Mouse (Mus musculus) spleen, postnatal 4 days (tissue): Measurements from ENCODE around the gene Bach1.

Experiments used
- DNase-seq, 2 experiments: peaks; one replicate each; pipeline ENCODE4 v3.0.0; 2022; ENCODE audit warnings: low spot score in 2 of 2

Bach1 gene

DNA sequence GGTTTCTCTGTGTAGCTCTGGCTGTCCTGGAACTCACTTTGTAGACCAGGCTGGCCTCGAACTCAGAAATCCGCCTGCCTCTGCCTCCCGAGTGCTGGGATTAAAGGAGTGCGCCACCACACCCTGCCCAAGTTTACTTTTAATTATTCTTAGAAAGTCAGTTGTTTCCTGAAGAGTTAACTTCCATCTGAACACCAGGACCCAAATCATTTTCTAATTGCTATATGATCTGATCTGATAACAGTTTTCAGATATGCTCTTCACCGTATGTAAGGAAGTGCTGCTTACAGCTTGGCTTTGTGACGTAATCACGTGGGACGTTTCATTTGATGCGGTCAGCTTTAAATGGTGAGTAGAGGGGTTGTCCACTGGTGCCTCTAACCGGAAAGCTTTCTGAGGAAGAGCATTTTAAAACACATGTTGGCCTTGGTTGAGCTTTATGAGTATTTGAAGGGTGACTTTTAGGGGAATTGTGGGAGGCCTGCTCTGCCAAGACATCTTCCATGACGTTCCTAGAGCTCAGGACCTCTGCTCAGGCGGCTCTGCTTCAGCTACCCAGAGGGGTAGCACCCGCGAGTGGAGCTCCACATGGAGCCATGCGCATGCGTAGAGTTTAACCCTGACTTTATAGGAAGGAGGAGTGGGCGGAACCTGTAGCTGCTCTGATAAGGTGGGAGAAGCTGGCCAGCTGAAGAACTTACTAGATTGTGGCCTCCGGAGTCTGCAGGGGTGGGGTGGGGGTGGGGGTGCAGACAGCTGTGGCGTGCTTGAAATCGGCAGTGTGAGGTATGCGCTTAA lies 39.3 kb downstream of the Bach1 start:
- no peak for DNase-seq

DNA sequence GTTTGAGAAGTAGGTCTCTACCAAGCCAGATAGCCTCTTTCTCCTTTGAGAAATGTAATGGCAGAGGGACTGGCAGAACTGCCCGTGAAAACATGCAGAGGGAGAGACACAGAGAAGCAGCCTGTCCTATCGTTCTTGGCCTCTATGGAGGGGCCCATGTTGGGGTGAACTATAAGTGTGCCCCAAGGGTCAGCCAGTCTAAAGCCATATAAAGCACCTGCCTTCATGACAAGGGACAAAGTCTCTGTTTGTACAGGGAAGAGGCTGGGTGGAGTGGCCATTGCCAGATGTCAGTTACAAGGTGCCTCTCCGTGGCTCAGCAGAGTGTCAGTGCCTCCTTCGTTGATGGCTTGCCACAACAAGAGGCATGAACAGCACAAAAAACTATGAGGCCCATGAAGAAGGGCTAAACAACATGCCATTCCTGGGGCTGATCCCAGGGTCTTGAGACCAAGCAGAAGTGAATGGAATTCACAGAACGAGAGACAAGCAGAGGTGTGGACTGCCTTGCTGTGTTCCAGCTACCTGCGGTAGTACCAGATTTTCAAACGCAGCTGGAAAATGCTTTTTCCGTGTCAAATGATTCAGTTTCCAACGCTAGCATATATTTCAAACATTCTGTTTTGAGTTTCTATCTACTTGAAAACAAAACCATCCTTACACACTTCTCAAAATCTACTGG lies 42.4 kb downstream of the Bach1 start:
- no peak for DNase-seq

DNA sequence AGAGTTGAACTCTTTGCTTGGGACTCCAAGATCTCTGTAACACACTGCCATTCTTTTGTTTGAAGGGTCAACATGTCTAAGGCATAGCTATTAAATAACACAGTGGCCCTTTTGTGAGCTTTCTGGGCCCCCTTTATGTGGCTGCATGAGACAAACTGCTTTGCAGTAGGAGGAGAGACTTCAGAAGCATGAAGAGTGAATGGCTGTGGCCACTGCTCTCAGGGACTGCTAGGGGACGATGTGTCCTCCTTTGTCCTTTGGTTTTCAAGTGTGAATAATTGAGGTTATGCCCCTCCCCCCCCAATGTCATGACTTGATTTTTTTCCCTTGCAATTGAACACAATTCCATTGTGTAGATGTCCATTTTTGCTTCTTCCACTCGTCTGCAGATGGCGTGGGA lies 44.9 kb downstream of the Bach1 start:
- no peak for DNase-seq

DNA sequence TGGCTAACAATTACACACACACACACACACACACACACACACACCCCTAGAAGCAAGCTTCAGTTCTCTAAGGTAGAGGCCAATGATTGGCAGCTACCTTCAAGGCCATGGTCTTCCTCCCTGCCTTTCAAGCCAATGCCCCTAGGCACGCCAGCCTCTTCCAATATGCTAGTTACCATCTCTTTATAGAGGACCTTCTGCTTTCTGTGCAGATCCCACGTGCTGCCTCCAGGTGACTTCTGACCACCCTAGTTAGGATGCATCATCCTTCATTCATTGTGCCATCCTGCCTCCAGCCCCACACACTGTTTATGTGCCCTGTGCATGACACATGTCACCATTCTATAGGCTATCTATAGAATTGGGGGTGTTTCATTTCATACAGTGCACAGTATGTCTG lies 45.6 kb downstream of the Bach1 start:
- no peak for DNase-seq

DNA sequence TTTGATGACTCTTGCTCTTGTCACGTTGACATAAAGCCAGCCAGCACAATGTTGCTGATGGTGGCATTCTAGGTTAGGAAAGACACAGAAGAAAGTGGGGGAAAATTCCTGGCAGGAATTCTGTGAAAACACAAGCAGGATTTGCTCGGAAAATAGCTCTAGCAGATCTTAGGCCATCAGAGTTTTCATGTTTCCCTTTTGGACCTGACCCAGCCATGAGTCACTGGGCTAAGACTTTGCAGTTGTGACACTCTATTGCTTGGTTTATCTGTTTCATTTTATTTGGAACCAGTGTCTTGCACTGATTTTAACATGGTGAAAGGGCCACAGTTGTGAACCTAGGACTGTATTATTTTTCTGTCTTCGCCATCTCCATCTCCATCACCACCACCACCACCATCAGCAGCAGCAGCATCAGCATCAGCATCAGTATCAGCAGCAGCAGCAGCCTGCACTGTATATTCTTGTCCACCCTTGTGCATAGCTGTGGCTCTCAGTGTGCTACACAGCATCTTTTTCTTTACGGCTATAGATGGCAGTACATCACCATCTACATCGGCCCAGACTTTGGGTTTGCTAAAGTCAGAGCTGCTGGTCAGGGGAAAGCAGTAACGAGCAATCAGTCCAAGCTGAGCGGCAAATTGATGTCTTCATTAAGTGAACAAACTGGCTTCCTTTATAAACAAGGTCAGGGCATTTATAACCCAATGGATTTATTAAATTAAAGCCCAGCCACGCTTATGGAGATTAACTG lies 46.6 kb downstream of the Bach1 start:
- DNase-seq, result no peak

DNA sequence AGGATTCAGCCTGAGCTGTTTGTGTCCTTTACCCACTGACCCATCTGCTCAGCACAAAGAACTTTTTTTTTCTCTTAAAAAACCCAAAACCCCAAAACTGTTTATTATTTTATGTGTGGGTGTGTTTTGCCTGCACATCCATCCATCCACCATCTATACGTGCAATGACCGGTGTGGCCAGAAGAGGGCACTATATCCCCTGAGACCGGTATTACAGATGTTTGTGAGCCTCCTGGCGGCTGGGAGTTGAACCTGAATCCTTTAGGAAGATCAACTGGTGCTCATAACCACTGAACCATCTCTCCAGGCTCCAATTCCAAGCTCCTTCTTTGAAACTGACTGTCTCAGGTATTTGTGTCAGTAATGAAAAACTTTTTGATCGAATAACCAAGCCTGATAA lies 48.0 kb downstream of the Bach1 start:
- DNase-seq, result peak; percentile 73 to 88

DNA sequence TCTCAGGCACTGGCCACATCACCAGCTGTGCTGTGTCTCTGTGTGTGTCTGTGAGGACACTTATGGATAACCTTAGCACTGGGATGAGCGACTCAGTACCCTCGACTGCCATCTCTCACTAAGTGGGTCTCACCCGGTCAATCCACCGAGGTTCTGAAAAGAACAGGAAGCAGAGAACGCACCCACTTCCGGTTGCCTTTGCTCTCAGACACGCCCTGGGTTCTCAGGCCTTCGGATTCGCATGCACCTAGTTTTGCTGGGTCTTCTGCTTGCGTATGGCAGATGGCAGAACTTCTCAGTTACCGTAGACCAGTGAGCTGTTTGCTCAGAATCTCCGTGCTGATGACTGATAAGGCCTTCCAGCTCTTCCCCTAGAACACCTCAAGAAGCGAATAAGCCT lies 52.5 kb downstream of the Bach1 start:
- DNase-seq, result no peak

DNA sequence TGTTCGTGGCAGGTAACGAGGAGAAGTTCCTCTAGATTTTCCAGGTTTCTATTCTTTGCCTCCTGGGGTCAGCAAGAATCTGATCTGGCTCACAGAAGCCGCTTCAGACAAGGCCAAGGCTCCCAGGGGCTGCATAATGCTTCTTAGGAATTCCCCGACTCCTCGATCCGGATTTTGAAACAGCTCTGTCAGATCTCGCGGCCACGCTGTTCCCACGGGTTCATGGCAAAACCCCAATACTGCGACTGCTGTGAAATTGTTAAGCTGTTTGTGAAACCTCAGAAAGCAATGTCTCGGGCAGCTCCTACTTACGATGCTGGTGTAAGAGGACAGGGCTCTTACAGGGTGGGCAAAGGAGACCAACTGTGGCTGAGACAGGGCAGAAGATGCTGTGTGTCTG lies 53.7 kb downstream of the Bach1 start:
- no peak for DNase-seq

DNA sequence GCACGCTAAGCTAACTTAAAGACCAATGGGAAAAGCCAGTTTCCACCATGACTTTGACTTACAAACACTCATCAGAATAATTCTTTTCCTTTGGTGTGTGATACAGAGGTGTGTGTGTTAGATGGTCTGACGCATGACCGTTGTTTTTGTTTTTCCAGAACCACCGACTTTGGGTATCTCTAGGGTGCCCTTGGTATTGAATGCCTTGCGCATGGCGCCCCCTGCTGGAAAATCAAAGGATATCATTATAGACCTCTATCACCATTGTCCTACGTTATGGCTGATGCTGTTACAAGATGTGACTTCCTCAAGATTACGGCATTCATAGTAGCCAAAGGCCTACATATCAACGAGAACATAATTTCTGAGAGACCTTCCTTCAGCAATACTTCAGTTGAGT lies 56.1 kb downstream of the Bach1 start:
- DNase-seq, result peak; percentile 57 to 87

DNA sequence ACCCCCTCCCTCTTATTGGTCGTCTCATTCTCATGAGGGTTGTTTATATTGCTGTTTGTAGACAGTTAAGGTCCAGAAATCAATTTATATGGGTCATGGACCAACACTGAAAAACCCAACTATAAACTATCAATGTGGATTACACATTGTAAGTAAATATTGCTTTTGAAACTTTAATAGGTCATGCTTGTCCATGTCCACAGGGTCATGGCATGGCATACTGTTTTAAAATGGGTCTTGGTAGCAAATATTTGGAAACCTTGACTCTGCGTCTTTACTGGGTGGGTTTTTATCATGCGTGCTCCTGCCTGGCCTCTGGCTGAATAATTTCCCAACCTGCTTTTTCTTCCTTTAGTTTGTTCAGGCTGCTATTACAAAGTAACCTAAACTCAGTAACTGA lies 57.2 kb downstream of the Bach1 start:
- no peak for DNase-seq

DNA sequence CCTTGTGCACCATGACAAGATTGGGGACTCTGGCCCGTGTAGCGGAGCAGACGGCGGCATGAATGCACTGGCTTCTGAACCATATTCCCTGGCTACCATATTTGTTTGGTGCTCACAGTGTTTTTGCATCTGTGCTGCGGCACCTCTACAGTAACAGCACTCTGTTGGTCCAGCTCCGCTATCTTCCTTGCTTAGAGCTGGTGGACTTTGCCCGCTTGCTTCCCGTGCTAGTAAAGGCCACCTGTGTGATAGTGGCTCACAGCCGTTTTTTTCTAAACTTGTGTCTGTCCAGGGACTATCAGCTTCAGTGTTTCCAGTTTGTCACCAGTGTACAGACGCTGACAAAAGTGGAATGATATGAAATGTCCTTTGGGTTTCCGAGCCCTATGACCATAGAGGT lies 59.3 kb downstream of the Bach1 start:
- DNase-seq, result no peak

DNA sequence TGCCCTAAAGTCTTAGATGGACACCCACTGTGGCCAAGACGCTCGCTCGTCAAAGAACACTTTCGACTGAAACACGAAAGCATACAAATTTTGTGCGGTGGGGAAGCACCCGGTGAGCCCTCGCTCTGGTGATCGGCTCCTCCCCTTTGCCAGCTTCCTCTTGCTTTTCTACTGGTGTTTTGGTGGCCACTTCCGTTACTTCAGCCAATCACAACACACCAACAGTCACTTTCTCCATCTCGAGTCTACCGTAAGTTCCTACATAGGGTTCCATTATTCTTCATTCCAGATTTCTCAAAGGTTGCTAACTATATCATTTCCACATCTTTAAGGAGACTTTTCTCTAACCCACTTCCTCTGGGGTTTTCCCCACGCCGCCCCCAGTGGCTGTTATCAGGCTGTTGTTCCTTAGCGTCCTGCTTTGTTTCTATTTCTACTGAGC lies 65.9 kb downstream of the Bach1 start:
- no peak for DNase-seq

DNA sequence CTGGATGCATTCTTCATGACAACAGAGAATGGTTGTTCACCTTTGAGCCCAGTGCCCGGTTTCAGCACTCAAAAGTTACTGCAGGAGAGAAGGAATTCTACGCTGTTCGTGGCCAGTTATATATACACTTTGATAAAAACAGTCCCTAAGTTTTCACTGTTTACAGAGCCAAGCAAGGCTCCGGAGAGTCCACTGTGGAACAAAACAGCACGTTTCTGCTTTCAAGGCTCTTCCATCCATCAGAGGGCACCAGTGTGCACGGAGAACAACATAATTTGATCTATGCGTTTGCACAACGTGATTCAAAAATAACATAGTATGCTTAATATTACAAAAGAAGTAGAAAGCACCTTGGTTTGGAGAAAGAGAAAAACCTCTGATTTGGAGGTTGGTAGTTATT lies 67.2 kb downstream of the Bach1 start:
- DNase-seq, result no peak

DNA sequence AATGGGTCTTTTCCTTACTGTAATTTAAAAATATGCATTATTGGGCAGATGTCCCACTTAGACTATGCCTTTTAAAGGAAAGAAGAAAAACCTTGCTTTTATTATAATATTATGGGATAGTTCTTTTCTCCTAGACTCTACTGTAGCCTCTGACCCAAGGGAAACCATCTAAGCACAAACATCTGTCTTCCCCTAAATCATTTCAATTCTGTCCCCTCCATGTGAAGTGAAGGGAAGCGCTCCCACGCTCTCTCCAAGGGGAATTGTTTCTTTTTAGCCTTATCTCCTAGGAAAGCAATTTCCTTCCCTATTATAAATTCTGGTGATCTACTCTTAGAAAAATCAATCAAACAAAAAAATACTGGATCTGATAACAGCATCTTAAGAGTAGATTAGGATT lies 71.8 kb downstream of the Bach1 start:
- DNase-seq, result no peak

DNA sequence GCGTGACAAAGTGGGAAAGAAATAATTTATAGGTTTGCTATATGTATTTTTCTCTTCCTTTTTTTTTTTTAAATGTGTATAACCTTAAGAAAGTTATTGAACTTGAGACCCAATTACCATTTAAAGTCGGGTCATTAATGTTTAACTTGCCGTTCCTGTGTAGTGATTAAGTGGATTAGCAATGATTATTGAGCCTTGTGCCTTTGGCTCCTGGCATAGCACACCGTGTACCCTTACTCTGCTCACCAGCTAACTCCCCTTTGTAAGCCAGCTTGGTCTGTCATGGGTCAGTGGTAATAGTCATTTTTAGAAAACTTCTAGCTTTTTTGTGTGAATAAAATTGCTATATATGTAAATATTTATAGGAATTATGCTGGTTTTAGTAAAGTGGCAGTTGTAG lies 73.2 kb downstream of the Bach1 start:
- DNase-seq, result no peak

DNA sequence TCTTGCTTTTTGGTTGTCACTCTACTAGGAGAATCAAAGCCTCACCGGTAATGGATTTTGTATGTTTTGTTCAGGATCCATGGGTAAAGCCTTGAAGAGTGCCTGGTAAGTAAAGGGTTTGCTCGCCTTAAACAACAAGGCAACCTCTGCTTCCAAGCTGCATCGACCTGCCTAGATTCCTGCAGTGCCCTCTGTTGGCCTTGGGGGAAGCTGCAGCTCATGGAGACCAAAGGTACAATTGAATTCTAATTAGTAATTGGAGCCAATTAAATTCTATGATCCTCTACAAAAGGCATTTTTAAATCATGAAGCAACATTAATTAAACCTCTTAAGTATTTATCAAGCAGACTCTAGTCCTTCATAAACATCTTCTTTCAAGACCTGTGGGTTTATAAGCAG lies 75.7 kb downstream of the Bach1 start:
- peak in 1 of 2 experiments; percentile 14 for DNase-seq

DNA sequence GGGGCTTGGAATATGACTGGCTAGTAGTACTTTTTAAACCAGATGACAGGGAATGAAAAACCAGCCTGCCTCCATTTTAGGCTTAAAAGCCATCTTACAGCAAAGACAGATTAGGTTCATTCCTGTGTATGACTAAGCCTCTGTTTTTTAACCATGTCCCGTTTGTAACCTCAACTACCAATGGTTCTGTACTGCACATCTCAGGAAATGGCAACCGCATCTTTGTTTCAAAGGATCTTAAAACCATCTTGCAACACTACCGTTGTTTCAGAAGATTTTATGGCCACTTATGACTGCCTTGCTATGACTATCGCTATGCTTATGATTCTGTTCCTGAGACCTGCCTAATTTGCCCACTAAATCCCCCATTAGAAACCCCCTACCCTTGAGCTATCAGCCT lies 78.6 kb downstream of the Bach1 start:
- no peak for DNase-seq

DNA sequence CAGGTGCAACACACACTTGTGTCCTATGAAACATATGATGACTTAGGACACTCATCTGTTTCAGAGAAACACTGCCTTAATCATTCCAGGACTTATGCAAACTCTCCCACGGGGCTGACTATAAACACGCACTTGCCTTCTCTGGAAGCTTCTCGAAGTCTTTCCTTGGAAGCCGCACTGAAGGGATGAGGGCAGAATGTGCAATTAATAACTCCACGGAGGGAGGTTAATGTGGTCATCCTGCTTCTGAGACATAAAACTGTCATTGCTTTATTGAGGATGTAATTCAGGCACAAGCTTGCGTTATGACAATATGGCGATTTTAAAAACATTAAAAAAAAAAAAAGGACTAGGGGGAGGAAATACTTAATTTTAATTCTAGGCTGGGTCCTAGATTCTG lies 82.9 kb downstream of the Bach1 start:
- DNase-seq, result no peak
